Mouse (Mus musculus): ENCODE measurements around the gene Rnf31.

The Rnf31 gene

DNA sequence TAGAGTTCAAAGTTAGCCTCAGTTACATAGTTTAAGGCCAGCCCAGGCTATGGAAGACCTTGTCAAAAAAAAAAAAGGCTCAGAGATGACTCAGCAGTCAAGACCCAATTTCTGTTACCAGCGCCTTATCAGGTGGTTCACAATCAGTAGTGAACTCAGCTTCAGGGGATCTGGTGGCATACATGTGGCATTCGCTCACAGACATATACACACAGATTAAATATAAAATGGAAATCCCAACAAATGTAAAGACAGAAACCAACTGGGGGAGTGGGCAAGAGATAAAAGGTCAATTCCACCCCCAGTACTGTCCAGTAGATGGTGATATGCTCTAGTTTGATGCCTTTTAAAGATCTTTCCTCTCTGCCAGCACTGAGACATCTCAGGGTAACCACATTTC lies 5.4 kb upstream of the Rnf31 start:
- no peak for TF ChIP-seq GATA4 (IDR thresholded peaks at IDR 0.05; ENCODE audit: insufficient replicate concordance, low read length)

DNA sequence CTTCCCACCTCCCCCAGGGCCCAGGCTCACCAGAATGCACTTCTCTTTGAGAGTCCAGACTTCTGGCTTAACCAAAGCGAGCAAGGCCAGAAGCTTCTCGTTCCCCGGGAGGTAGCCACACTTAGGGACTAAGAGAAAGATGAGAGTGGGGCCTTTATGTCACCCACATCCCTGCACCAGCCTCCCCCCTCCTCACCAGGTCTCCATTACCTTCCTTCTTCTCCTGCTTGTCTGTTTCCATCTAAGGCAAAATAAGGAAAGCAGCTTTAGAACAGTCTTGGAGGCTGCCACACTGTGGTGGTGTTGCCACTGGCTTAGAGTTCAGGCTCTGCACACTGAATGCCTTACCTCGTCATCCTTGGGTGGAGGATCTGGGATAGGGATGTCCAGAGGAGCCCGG lies 2.2 kb upstream of the Rnf31 start:
- no peak for TF ChIP-seq GATA4 (IDR thresholded peaks at IDR 0.05; ENCODE audit: insufficient replicate concordance, low read length)

DNA sequence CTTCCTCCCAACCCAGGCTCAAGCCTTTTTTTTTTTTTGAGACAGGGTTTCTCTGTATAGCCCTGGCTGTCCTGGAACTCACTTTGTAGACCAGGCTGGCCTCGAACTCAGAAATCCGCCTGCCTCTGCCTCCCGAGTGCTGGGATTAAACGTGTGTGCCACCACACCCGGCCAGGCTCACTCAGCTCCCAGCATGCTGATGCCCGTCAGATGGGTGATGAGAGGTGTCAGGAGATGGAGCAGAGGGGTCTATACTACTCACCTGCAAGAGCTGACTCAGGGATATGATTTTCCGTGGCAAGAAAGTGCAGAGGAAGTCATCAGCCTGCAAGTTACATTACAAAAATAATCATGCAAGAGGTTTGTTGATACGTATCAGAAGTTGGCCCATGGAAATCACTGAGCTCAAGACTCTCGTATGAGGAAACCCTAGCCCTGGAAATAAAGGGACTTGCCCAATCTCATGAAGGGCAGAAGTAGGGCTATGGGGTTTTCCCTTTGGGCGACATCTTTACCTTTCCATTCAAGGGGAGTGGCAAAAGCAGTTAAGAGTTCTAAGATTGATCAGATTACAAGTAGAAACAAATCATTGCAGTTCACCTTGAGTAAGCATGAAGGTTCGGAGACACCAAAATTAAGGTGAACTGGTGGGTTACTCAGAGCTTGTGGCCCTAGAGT lies 1.6 kb upstream of the Rnf31 start:
- TF ChIP-seq GATA4 (IDR thresholded peaks at IDR 0.05; ENCODE audit: insufficient replicate concordance, low read length) = no peak

DNA sequence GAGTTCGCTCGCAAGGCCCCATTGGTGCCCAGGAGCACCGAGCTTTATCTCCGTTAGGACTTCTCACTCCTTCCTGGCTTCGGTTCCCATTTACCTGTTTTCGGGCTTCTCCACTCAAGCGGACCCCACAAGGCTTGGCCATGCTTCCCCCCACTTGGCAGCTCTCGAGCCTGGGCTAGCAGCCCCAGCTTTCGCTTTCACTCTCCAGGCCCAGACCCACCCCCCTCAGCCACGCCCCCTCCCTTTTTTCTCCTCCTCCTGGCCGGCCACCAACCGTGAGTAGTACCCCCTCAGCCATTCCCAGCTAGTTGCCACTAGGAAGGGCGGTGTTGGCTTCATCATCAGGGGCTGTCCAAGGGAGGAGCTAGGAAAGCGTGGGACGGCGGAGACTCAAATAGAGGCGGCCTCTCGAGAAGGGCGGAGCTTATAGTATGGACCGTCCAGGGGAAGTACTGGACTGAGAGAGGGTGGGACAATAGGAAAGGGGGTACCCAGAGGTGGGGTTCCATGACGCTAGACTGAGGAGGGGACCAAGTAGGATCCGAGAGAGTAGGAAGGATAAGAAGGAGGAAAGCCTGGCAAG lies 669 bp upstream of the Rnf31 start, which contains the start of gene Psme2:
Psme2 (minus strand) TSS at position 366 of the 583 bp plus-strand sequence.
- no peak for TF ChIP-seq GATA4 (IDR thresholded peaks at IDR 0.05; ENCODE audit: insufficient replicate concordance, low read length)

DNA sequence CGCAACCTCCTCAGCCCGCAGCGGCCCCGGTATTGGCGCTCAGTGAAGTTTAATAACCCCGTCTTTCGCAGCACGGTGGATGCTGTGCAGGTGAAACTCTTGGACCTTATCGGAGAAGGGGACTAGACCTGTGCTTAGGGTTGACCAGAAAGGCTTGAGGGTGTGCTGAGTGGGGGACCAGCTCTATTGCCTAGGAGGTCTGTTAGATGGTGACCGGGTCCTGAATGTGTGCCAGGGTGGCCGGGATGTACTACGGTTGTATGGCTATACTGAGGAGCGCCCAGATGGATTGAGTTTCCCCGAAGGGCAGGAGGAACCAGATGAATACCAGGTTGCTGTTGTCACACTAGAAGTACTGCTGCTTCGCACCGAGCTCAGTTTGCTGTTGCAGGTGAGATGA lies 718 bp downstream of the Rnf31 start:
- no peak for TF ChIP-seq GATA4 (IDR thresholded peaks at IDR 0.05; ENCODE audit: insufficient replicate concordance, low read length)

DNA sequence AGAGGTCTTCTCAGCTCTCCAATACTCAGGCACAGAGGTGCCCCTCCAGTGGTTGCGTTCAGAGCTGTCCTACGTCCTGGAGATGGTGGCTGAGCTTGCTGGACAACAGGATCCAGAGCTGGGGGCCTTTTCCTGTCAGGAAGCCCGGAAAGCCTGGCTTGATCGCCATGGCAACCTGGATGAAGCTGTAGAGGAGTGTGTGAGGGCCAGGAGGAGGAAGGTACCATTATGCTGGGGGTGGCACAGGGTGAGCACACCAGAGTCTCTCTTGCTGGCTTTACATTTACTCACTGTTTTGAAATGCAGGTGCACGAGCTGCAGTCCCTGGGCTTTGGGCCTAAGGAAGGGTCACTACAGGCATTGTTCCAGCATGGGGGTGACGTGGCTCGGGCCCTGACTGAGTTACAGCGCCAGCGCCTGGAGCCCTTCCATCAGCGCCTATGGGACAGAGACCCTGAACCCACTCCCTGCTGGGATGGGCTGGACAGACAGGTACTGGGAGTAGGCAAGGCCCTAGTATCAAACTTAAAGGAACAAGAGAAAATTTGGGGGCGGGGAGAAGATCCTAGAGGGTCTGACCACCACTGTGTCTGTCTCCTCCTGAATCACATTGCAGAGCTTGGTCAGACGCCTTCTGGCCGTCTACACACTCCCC lies 4.7 kb downstream of the Rnf31 start:
- no peak for TF ChIP-seq GATA4 (IDR thresholded peaks at IDR 0.05; ENCODE audit: insufficient replicate concordance, low read length)

DNA sequence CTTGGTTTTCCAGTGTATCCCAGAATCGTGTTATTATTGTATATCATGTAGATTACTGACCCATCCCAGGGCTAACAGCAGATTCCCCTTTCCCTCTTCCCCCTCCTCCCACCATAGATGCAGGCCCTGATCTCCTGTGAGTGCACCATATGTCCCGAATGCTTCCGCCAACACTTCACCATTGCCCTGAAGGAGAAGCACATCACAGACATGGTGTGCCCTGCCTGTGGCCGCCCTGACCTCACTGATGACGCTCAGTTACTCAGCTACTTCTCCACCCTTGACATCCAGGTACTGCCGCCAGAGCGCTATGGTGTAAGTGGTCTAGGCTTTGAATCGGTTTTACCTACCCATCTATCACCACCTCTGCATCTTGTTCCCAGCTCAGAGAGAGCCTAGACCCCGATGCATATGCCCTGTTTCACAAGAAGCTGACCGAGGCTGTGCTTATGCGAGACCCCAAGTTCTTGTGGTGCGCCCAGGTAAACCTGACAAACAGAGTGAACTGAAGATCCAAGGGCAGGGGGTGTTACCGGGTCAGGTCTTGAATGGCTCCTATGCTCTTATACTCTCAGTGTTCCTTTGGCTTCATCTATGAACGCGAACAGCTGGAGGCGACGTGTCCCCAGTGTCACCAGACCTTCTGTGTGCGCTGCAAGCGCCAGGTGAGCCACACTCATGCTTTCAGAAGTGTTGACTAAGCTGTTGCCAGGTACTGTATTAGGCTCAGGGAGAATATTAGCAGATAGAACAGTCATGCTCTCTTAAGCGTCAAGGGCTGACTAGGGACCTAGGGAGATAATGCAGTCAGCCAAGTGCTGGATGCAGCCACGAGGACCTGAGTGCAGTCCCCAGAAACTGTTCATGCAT lies 7.2 kb downstream of the Rnf31 start:
- TF ChIP-seq GATA4 (IDR thresholded peaks at IDR 0.05; ENCODE audit: insufficient replicate concordance, low read length) = no peak

DNA sequence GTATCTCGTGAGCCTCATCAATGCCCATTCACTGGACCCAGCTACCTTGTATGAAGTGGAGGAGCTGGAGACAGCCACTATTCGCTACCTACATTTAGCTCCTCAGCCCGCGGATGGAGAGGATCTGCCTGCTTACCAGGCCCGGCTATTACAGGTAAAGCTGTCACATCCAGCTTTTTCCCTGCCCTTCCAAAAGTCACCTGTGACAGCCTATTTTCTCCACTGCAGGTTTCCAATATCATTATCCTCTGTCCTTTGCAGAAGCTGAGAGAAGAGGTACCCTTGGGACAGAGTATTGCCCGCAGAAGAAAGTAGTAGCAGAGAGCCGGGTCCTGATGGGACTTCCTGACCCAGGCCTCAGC lies 11.7 kb downstream of the Rnf31 start, which contains the start of gene Irf9:
Irf9 (plus strand) TSS at position 301 of the 362 bp plus-strand sequence.
- TF ChIP-seq GATA4 (IDR thresholded peaks at IDR 0.05; ENCODE audit: insufficient replicate concordance, low read length) = no peak

DNA sequence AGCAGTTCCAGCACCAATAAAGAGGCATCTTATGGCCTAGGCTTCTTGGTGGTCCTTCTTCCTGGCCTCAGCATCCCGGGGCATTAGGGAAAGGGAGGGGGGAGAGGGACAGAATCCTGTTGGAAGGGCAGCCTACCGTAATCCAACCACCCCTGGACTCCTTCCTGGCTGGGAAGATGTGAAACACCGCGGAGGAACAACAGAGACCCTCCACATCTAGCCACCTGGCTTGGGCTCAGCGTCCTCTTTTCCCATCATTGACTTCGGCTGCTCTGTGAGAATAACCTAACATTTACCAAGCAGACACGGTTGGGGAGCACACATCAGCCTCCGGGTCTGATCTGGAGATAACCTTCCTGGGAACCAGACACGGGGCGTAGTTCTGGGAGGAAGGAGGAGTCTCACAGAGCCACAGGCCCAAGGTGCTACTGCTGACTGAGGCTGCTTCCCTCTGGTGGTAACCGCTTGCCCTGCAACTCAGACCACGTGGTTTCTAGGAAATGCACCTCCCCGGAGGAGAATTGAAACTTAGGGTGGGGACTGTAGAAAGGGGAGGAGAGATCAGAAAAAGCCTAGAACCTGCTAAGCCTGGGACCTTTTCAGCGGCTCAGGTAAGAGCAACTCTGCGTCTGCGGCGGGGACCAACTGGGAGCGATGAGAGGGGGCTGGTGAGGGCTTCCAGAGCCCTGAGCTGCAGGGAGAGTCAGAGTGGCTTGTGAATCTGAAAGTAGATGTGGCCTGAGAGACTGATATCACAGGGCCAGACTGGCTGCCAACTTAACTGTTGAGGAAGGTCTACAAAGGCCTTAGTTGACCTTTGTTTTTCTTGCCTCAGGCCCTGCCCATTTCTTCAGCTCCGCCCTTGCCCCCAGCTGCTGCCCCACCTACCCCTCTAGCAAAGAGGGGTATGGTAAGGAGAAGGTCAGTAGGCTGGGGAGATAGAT lies 12.4 kb downstream of the Rnf31 start:
- peak; percentile 93 for TF ChIP-seq GATA4 (IDR thresholded peaks at IDR 0.05; ENCODE audit: insufficient replicate concordance, low read length)

DNA sequence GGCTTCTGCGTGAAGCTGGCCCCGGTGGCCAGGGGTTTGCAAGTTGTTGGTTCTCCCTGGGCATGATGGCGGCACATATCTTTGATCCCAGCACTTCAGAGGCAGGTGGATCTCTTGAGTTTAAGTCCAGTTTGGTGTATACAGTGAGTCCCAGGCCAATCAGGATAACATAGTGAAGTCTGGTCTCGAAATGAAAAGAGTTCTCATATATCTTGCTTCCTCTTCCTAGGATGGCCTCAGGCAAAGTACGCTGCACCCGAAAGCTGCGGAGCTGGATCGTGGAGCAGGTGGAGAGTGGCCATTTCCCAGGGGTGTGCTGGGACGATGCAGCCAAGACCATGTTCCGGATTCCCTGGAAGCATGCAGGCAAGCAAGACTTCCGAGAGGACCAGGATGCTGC lies 13.3 kb downstream of the Rnf31 start:
- no peak for TF ChIP-seq GATA4 (IDR thresholded peaks at IDR 0.05; ENCODE audit: insufficient replicate concordance, low read length)

DNA sequence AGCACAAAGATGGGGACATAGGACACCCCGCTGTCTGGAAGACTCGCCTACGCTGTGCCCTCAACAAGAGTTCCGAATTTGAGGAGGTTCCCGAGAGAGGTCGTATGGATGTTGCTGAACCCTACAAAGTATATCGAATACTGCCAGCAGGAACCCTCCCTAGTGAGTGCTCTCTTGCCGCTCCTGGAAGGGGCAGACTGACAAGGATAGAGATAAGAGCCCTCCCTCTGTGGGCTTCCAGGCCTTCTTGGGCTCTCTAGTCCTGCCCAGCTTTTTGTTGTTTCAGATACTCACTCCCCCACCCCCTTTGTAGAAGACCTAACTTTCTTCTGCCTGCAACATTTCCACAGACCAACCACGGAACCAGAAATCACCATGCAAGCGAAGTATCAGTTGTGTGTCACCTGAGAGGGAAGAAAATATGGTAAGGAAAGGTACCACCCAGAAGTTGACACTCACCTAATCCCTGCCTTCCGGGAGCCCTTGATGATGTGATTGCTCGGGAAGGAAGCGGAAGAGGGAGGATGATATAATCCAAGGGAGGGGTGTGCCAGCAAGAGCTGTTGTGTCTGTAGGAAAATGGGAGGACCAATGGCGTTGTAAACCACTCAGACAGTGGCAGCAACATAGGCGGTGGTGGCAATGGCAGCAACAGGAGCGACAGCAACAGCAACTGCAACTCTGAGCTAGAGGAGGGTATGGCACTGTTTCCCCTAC lies 14.4 kb downstream of the Rnf31 start:
- TF ChIP-seq GATA4 (IDR thresholded peaks at IDR 0.05; ENCODE audit: insufficient replicate concordance, low read length) = no peak

DNA sequence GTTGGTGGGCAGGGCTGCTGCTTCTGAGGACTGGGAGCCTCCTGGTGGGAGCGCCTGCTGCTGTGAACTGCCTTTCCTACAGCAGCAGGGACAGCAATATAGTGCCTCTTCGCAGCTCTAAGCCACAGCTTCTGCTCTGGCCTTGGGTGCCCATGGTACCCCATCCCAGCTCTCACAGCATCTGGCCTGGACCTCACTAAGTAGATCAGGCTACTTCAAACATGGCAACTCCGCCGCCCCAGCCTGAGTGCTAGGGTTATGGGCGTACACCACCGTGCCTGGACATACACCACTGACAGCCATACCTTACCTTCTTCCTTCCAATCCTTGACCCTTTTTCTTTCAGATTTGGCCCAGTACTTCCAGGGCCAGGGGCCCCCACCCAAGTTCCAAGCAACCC lies 16.8 kb downstream of the Rnf31 start:
- TF ChIP-seq GATA4 (IDR thresholded peaks at IDR 0.05; ENCODE audit: insufficient replicate concordance, low read length) = no peak

DNA sequence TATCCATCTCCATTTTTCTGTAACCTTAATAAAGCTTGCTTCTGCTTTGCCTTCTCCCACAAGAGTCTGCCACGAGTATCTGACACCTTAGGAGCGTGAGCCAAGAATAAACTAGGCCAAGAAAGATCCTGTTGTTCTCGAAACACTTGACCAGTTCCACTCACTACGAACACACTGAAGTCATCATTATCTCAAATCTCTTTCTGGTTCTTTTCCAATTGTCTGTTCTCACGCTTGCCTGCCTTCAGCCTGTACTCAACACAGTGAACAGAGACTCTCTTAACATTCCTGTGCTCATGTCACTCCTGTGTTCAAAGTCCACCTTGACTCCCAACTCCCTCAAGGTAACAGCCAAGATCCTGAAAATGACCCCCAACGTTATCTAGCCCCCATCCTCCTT lies 21.8 kb downstream of the Rnf31 start:
- TF ChIP-seq GATA4 (IDR thresholded peaks at IDR 0.05; ENCODE audit: insufficient replicate concordance, low read length) = no peak

Data from liver, adult (tissue).